Mouse (Mus musculus): ENCODE measurements at regions not wholly inside any gene's neighbourhood (a gene's known extent, or its start where the extent isn't known, plus 50 kb on each side); places are given as distances from the start of the nearest gene placed in this dataset.

DNA sequence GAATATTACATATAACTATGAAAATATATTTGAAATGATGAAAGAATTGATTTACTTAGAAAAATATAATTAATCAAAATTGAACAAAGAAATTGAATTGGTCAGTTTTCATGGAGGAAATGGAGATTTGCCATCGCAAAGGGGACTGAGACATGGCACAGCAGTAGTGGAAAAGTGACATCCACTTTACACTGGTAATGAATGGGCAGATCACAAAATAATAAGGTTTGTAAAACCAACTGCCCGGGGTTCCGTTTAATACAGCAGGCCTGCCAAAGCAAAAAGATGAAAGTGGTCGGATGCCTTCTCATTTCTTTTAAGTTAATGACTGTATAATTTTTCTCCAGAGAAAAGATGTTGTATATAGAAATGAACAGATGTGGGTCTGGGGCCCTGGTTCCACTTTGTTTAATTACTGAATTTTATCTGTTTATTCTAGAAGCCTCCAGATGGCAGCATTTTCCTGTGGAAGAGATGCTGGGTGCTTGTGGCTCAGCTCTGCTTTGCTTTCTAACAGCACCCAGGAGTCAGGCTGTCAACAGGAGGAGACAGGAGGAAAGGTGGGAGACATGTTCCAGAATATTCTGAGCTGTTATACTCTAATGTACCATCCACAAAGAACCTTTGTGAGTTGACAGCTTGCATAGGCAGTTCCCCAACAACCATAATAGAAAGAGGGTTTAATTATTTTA, 75.6 kb upstream of the Fbxl17 start:
- peak; percentile 33 to 38 for DNase-seq

DNA sequence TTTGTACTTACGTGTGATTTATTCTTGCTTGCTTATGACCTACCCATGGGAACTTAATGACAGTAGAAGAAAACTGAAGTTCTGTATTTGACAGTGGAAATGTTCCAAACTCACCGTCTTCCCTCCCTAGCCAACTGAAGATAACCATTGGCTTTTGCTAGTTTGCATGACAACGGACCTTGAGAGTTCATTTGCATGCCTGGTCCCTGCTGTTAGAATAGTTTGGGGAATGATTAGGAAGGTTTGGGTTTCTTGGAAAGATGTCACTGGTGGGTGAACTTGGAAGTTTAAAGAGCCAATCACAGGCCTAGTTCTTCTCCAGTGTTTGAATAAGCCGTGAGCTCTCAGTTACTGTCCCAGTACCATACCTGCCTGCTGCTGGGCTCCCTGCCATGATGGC, 83.1 kb upstream of the Fbxl17 start:
- no peak for DNase-seq

DNA sequence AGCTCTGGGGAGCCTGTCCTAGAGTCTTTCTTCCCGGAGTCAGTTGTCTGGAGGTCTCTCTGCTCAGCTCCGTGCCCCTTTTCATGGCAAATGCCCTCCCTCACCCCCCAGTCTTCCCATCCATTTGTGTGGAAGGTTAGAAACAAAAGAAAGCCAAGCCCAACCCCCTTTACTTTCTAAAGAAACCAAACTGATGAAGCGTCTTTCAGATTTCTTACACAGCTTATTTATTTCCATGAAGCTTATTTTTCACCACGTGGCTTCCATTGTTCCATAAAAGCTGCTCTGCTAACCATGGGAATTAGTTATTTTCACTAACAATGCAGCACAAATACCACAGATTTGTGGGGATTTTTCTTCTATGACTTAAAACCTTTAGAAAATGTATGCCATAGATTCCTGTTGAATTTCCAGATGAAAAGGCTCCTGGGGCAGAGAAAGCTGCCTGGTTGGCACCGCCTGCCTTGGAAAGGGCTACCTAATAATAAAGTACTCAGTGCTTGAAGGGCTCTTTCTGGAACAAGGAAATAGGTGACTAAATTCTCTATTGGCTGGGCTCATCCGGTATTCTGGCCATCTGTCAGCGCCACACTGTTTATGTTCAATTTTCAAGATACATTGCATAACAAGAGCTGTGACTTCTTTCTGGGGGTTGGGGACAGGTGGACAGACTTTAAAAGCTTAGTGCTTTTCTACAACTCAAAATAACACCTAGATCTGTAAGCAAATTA, 107.4 kb upstream of the Fbxl17 start:
- no peak for DNase-seq

DNA sequence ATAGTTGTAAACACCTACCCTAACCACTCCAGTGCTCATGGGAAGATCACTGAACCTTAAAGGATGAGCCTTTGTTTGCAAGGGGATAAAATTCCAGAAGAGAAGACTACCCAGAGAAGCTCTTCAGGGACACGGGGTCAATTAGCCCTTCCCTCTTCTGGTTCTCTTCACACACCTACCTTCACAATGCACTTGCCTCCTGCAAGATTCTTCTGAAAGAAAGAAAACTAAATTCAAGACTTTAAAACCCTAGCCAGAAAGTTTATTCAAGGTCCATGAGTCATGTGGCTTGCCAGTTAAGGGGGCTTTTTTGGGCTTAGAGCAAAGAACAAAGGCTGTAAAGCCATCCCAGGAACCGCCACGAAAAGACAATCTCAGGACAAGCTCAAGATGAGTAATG, 122.9 kb upstream of the Fbxl17 start:
- DNase-seq, result no peak

DNA sequence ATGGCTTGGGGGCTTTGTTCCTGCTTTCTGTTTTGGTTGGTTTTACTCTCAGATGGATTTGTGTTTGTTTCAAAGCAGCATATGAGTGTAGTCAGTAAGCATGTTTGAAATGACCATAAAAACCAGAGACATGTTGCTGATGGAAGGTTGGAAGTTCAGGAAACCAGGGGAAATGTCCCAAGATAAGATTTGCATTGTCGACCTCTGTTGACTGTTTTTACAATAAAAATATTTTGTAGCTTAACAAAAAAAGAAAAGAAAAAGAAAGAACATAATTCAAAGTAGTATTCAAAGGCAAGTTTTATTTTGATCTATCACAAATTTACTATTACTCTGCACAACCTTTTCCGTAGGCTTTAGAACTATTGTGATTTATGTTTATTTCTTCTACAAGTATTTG, 137.8 kb upstream of the Fbxl17 start:
- DNase-seq, result no peak

DNA sequence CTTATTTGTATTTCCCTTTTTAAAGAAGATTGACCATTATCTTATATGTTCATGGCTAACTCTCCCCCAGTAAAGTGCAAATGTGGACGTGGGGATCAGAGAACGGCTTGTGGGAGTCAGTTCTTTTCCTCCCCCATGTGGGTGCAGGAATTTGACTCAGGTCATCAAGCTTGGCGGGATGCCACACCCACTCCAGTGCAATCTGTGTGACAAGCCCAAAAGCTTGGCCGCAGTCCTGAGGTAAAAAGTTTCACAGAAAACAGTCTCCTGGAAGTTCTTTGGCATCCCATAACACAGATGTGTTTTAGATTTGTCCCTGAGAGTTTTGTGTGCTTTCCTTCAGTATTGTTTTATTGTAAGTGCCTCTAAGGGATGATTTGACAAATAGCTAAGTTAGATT, 144.6 kb upstream of the Fbxl17 start:
- peak in 1 of 2 experiments; percentile 33 for DNase-seq

- DNase-seq, result no peak
Measured at GRCm38 (mm10) chr17:63657687-63658086, 157.9 kb upstream of the Fbxl17 start.

DNA sequence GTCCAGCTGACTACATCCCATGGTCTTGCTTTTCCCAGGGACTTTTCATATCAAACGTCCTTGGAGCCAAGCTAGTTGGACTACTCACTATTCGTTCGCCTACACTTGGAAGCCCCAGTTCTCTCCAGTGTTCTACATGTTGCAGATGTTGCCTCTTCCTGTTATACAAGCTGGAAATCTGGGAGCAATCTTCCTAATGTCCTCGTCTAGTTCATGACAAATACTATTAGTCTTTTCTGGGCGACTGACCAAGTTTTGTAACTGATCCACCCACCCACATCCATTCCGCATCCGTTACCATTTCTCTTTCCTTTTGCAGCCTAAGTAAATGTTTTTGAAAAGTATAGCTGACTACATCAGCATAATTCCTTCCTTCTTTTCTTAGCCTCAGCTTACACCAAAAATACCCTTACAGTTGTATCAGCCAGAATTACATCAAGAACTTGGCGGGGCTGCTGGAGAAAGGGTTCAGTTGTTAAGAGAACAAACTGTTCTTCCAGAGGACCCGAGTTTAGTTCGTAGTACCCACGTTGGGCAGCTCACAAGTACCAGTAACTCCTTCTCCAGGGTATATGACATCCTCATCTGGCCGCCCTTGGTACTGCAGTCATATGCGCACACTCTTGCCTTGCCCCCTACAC, 161.1 kb upstream of the Fbxl17 start:
- peak in 1 of 2 experiments; percentile 18 for DNase-seq

GRCm38 (mm10) chr17:63661584-63661983, 161.8 kb upstream of the Fbxl17 start:
- peak; percentile 43 to 68 for DNase-seq

- DNase-seq, result no peak
Measured at GRCm38 (mm10) chr17:63662251-63662650, 162.4 kb upstream of the Fbxl17 start.

DNA sequence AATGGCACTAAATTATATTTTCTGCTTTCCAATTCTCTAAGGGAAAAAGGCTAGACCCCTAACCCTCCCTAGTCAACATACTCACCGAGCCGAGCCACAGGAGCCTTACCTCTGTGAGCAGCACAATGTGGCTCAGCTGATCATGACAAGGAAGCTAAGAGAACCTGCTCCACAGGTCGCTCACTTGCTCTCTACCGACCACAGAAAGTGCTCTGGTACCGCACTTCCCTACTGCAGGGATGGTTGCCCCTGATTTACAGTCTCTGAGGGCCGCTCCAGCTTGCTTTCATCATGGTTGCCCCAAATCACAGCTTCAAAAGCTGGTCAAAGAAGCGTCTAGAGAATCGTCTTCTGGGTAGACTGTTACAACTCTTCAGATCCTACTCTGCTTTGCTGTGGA, 177.0 kb upstream of the Fbxl17 start:
- DNase-seq, result no peak

- peak in 1 of 2 experiments; percentile 45 for DNase-seq
Measured at GRCm38 (mm10) chr17:63677996-63678657, 178.3 kb upstream of the Fbxl17 start.

GRCm38 (mm10) chr17:63680479-63680878, 180.7 kb upstream of the Fbxl17 start:
- DNase-seq, result no peak

GRCm38 (mm10) chr17:63683345-63683744, 179.5 kb upstream of the Fer start:
- no peak for DNase-seq

- no peak for DNase-seq
Measured at GRCm38 (mm10) chr17:63684026-63684425, 178.8 kb upstream of the Fer start.

DNA sequence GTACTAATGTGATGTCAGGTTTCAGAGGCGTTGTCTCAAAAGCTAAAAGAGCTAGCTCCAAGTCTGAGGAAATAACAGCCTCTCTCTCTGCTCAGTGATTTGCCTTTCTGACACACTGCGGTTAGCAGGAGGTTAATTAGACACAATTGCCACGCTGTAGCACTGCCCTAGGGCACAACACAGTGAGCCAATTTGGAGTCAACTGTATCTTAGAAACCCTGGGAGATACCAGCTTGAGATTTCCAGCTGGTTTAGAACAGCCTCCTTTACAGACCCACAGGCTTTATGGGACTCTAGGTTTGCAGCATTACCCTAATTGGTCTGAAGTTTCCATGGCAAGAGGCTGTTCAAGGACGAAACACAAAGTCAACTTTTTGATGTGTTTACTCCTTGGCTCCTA, 176.9 kb upstream of the Fer start:
- DNase-seq, result peak in 1 of 2 experiments; percentile 56

DNA sequence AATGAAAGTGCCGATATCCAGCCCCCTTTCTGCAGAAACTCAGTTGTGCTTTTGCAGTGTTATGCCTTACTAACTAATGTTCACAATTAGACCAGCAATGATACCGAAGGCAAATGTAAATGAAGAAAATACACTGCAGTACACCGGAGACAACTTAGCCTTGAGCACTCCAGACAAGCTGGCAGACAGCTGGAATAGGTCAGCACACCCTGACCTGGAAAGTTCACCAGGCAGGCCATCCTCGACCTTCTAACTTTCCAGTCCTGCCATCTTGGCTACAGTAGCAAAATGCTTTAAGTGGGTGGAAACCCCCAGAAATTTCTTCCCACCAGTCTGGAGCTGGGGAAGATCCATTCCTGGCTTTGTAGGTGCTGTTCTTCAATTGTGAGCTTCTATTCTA, 176.5 kb upstream of the Fer start:
- DNase-seq, result no peak

DNA sequence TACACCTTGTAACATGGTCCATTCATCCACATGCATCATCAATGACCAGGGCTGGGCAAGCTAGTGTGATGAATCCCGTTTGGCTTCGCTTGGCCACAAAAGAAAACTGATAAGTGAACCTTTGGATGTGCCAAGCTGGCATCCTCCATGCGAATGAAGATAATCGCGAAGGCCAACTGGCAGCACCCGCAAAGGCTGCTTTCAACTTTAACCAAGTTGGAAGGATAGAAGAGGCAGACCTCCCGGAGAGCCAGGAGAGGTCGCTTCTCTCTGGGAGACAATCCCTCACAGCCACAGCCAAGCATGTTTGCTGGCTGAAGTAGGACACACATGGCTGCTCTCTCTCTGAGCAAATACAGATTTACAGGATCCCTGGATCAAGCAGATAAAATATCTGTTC, 173.6 kb upstream of the Fer start:
- no peak for DNase-seq

DNA sequence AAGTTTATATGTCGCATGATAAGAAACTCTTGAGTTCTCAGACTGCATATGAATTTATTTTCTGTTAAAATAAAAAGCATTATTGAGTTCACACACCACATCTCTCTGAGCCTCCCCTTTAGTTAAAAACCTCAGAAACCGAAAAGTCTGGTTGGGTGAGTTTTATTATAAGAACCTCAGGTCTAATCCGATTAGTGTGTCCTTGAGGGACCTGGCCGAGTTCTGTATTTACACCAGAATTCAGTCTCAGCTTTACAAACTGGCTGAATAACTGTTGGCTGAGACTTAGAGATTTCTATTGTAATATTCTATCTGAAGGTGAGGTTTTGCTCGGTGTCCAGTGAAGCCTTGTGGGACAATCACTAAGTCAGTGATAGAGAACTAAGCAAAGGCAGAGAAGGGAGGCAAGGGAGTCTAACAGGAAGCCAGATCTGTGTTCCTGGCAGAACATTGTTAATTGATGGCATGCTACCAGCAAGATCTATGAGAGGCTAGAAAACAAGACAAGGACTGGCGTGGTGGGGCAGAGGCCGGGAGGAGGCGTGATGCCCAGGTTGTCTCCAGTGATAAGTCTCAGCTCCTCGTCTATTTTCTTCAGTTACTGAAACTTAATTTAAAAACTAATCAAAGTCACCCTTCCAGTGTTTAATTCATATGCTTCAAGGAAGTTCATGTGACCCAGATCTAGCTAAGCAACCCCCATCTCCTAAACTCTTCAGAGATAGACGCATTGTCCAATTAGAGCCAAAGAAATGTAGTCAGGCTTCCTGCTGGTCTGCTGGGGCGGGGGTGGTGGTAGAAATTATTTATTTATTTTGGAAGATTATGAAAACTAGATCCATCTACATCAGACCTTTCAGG, 171.8 kb upstream of the Fer start:
- DNase-seq, result no peak

GRCm38 (mm10) chr17:63691690-63691968, 171.2 kb upstream of the Fer start:
- DNase-seq, result no peak

DNA sequence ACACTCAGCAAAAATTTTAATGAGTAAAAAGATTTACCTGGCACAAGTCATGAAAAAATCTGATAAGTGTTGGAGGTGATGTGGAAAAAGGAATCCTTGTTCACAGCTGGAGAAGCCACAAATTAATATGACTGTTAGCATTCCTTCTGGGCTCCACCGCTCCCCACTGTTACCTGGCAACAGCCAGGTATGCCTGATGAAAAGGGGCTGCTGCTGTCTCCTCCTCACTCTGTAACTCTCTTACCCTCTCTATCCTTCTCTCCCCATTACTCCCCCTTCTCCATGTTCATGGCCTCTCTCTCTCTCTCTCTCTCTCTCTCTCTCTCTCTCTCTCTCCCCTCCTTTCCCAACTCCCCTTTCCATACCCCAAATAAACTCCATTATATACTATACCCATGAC, 169.6 kb upstream of the Fer start:
- no peak for DNase-seq

- DNase-seq, result no peak
Measured at GRCm38 (mm10) chr17:63699537-63699936, 163.3 kb upstream of the Fer start.

GRCm38 (mm10) chr17:63704991-63705390, 157.9 kb upstream of the Fer start:
- no peak for DNase-seq

Measured in kidney, postnatal 25 days (tissue).